Mouse (Mus musculus): ENCODE results near the gene Dicer1. TPM values are rescaled to one million over a fixed set of nuclear protein-coding genes. Genes with fewer than 3 reads are reported as not detected.
A peak's percentile ranks its signal among the peaks of the same experiment; 100 is the strongest.

The Dicer1 gene
- polyA plus RNA-seq, 1 experiment from 2014 or later = 39.1 TPM

DNA sequence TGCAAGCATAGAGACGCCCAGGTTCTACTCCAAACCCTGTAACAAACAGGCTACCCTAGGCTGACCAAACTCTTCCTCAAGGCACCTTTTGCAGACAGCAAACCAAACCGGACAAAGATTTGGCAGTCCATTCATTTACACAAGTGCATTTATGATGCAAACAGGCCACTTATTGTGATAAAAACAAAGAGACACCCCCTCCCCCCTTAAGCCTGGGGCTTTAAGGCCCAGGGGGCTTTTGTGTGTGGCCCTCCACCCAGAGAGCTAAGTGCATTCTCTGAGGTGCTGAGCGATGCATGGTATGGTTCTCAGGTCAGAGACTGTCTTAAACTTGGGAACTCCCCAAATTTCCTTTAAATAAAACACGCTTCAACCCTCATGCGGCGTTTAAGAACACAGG is 12.2 kb upstream of the Dicer1 start:
- WGBS = 39% methylated on average over 6 of the region's 6 CpGs
- no peak overlapping the region; the same call in 1 of the 2 replicates for H3K27ac ChIP-seq
- no peaks in the 10 kb centered on the region for H3K27me3 ChIP-seq (ENCODE audit: insufficient read depth, poor library complexity, severe bottlenecking)
- no peak overlapping the region for H3K4me3 ChIP-seq
- H3K36me3 ChIP-seq = no peaks in the 10 kb centered on the region
- DNase-seq (ENCODE audit: low spot score) = no peak
- H3K4me1 ChIP-seq (replicated peaks) = peaks cover 11% of the 10 kb centered on the region
- no peaks in the 10 kb centered on the region for H3K9me3 ChIP-seq

DNA sequence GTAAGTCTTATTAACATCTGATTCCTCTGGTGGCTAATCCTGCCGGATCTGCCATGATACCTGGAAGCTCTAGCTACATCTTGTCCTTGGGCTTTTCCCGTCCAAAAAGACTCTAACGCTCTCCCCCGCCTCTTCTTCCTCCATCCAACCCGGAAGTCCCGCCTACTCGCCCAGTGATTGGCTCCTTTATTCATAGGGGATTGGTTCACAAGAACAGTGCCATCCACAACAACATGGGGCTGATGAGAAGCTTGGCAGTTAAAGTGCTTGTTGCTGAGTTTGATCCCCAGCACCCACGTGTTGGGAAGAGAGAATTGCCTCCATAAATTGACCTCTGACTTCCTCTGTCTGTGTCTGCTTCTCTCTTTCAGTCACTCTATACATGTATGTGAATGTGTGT is 9.7 kb upstream of the Dicer1 start:
- no peaks in the 10 kb centered on the region for H3K27me3 ChIP-seq (ENCODE audit: insufficient read depth, poor library complexity, severe bottlenecking)
- H3K4me1 ChIP-seq (replicated peaks) = peaks cover 11% of the 10 kb centered on the region
- no peak overlapping the region for H3K4me3 ChIP-seq
- no peak for DNase-seq (ENCODE audit: low spot score)
- no peaks in the 10 kb centered on the region for H3K9me3 ChIP-seq
- no peaks in the 10 kb centered on the region for H3K36me3 ChIP-seq
- 88% methylated on average over 8 of the region's 8 CpGs for WGBS
- no peak overlapping the region for H3K27ac ChIP-seq

DNA sequence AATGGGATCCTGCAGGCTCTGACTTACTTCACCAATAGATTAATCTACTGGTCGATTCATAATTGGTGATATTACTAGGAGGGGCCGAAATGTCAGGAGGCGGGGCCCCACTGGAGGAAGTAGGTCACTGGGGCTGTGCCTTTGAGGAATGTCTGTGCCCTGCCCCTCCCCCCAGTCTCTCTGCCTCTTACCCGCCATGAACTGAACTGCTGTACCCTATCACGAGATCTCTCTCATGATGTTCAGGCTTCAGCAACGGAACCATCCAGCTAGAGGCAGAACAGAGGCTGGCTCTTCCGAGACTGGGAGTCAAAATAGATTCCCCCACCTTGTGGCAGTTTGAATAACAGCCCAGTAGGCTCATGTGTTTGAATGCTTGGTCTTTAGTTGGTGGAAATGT is 6.3 kb upstream of the Dicer1 start:
- WGBS = 87% methylated on average over 7 of the region's 7 CpGs

DNA sequence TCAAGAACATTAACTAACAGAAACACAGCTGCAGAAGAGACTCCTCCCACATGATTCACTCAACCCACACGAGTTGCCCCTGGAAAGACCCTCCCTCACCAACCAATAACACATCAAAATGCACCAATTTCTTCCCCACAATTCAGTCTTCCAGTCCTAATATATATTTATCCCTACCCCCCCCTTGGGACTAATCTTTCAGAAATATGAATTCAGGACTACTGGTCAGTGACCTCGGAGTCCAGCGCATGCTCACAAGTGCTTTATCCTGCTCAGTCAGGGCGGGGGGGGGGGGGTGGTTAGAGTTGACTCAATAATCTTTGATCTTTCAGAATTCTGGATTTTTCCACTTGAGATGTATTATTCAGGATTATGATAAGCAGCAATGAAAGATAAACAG is 1.9 kb upstream of the Dicer1 start:
- no peak for DNase-seq (ENCODE audit: low spot score)
- WGBS = 77% methylated on average over 4 of the region's 4 CpGs
- peaks cover 13% of the 10 kb centered on the region for H3K36me3 ChIP-seq

More for the DNA sequence above, 6.3 kb upstream of the Dicer1 start:
- Histone ChIP-seq H3K9me3 (no peaks in the 10 kb centered on the region), H3K4me3 (no peak overlapping the region), H3K36me3 (no peaks in the 10 kb centered on the region), H3K27ac (no peak overlapping the region), H3K4me1 (replicated peaks) (peaks cover under 1% of the 10 kb centered on the region; the same call in 1 of the 2 replicates), H3K27me3 (ENCODE audit: insufficient read depth, poor library complexity, severe bottlenecking) (no peaks in the 10 kb centered on the region)
- no peak for DNase-seq (ENCODE audit: low spot score)

DNA sequence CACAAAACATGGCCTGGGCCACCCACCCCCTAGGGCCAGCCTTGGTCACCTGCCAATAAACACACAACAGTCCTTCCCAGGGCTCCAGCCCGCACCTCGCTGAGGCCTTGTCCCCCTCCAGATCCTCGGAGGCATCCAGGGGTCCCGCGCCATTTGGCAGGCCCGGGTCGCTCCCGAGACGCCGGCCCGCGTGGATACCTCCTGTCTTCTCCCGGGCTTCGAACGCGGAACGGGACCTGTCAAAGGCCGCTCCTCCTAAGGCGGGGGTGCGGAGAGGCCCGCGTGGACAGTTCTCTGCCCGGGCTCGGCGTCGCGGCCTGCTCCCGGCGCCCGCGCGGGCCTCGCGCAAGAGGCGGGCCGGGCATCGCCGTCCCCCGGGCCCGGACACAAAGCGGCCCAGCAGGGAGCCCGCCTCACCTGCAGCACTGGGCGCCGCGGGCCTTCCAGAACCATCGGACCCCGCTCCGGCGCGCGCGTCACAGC is 380 bp downstream of the Dicer1 start:
- WGBS = 0% methylated on average over 52 of the region's 52 CpGs
- Histone ChIP-seq H3K27ac (peak overlapping the region; percentile 97), H3K4me3 (peak overlapping the region; percentile 90), H3K36me3 (peaks cover 18% of the 10 kb centered on the region), H3K27me3 (ENCODE audit: insufficient read depth, poor library complexity, severe bottlenecking) (no peaks in the 10 kb centered on the region), H3K9me3 (no peaks in the 10 kb centered on the region), H3K4me1 (replicated peaks) (peaks cover 49% of the 10 kb centered on the region)
- peak; percentile 58 for DNase-seq (ENCODE audit: low spot score)

More for the DNA sequence above, 1.9 kb upstream of the Dicer1 start:
- Histone ChIP-seq H3K27ac (no peak overlapping the region), H3K9me3 (no peaks in the 10 kb centered on the region), H3K27me3 (ENCODE audit: insufficient read depth, poor library complexity, severe bottlenecking) (no peaks in the 10 kb centered on the region), H3K4me1 (replicated peaks) (peaks cover 35% of the 10 kb centered on the region), H3K4me3 (no peak overlapping the region)

GRCm38 (mm10) chr12:104748946-104749345 is 2.8 kb downstream of the Dicer1 start:
- Histone ChIP-seq H3K36me3 (peaks cover 25% of the 10 kb centered on the region), H3K4me1 (replicated peaks) (peaks cover 57% of the 10 kb centered on the region), H3K27me3 (ENCODE audit: insufficient read depth, poor library complexity, severe bottlenecking) (no peaks in the 10 kb centered on the region), H3K9me3 (no peaks in the 10 kb centered on the region), H3K27ac (no peak overlapping the region), H3K4me3 (no peak overlapping the region)
- DNase-seq (ENCODE audit: low spot score) = no peak
- 97% methylated on average over 2 of the region's 2 CpGs for WGBS

DNA sequence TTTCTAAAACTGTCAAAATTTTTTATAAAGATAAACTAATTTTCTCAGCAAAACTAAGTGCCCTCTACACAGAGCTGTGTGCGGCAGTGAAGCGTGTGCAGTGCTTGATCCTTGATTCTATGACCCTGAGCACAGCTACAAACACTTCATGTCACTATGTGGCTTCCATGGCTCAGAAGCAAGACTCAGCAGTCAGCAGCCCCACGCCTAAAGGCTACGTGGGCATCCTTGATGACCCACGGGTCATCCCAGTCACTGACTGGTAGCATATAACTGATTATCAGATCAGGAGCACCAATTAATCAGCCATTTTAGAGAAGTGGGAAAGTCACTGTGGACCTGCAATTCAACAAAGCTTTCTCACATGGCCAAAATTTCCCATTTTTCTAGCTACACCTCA is 4.5 kb downstream of the Dicer1 start:
- DNase-seq (ENCODE audit: low spot score) = no peak
- Histone ChIP-seq H3K4me1 (replicated peaks) (peaks cover 62% of the 10 kb centered on the region), H3K9me3 (no peaks in the 10 kb centered on the region), H3K27me3 (ENCODE audit: insufficient read depth, poor library complexity, severe bottlenecking) (no peaks in the 10 kb centered on the region), H3K36me3 (peaks cover 25% of the 10 kb centered on the region), H3K4me3 (no peak overlapping the region), H3K27ac (no peak overlapping the region)
- 90% methylated on average over 5 of the region's 5 CpGs for WGBS

DNA sequence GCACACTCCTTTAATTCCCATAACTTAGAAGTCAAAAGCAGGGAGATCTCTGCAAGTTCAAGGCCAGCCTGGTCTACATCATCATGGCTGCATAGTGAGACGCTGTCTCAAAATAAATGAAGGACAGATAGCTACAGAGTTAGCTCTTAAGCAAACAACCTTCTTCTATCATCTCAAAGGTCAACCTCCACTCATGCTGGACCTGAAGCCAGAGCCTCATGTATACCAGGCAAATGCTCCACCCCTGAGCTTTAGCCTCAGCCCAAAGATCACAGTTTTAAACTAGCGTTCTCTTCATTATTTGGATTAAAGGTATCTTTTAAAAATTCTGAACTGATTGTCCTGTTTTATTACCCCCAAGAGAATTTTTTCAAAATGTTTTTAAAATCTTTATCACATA is 5.2 kb downstream of the Dicer1 start:
- H3K4me3 ChIP-seq = no peak overlapping the region
- 93% methylated on average over 2 of the region's 2 CpGs for WGBS
- peaks cover 67% of the 10 kb centered on the region for H3K4me1 ChIP-seq (replicated peaks)
- no peak for DNase-seq (ENCODE audit: low spot score)
- no peaks in the 10 kb centered on the region for H3K9me3 ChIP-seq
- H3K36me3 ChIP-seq = peaks cover 25% of the 10 kb centered on the region
- no peak overlapping the region for H3K27ac ChIP-seq
- H3K27me3 ChIP-seq (ENCODE audit: insufficient read depth, poor library complexity, severe bottlenecking) = no peaks in the 10 kb centered on the region

DNA sequence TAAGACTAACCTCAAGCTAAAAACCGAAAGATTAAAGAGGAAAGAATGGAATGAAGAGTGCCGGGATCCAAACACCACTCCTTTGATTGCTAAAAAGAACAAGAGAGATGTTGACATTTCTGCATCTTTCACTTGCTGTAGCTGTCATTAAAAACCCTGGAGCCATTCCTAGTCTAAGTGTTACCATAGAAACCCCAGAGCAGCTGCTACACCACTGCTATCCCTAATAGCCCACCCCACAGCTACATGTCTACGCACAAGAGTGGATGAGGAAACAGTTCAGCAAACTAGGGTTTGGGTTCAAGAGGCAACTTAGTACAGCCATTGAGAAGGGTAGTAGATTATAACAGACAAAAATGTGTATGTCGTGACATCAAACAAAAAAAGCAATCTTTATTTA is 8.1 kb downstream of the Dicer1 start:
- 76% methylated on average over 4 of the region's 4 CpGs for WGBS

GRCm38 (mm10) chr12:104742247-104742646 is 9.5 kb downstream of the Dicer1 start:
- no peak for DNase-seq (ENCODE audit: low spot score)
- Histone ChIP-seq H3K27ac (no peak overlapping the region), H3K4me1 (replicated peaks) (peaks cover 66% of the 10 kb centered on the region), H3K9me3 (no peaks in the 10 kb centered on the region), H3K36me3 (peaks cover 18% of the 10 kb centered on the region), H3K27me3 (ENCODE audit: insufficient read depth, poor library complexity, severe bottlenecking) (no peaks in the 10 kb centered on the region), H3K4me3 (no peak overlapping the region)
- WGBS = 83% methylated on average over 6 of the region's 6 CpGs

More for the DNA sequence above, 8.1 kb downstream of the Dicer1 start:
- no peak overlapping the region for H3K4me3 ChIP-seq
- H3K9me3 ChIP-seq = no peaks in the 10 kb centered on the region
- H3K36me3 ChIP-seq = peaks cover 12% of the 10 kb centered on the region; the same call in 1 of the 2 replicates
- H3K27ac ChIP-seq = no peak overlapping the region
- H3K4me1 ChIP-seq (replicated peaks) = peaks cover 66% of the 10 kb centered on the region
- no peaks in the 10 kb centered on the region for H3K27me3 ChIP-seq (ENCODE audit: insufficient read depth, poor library complexity, severe bottlenecking)
- DNase-seq (ENCODE audit: low spot score) = no peak

GRCm38 (mm10) chr12:104740841-104741787 is 10.6 kb downstream of the Dicer1 start:
- Histone ChIP-seq H3K4me3 (no peak overlapping the region), H3K36me3 (peaks cover 14% of the 10 kb centered on the region), H3K4me1 (replicated peaks) (peaks cover 76% of the 10 kb centered on the region), H3K27me3 (ENCODE audit: insufficient read depth, poor library complexity, severe bottlenecking) (no peaks in the 10 kb centered on the region), H3K9me3 (no peaks in the 10 kb centered on the region), H3K27ac (no peak overlapping the region)
- no peak for DNase-seq (ENCODE audit: low spot score)
- WGBS = 82% methylated on average over 12 of the region's 12 CpGs

GRCm38 (mm10) chr12:104738931-104739330 is 12.8 kb downstream of the Dicer1 start:
- Histone ChIP-seq H3K27ac (no peak overlapping the region; the same call in 1 of the 2 replicates), H3K4me3 (no peak overlapping the region), H3K36me3 (peaks cover 17% of the 10 kb centered on the region), H3K9me3 (no peaks in the 10 kb centered on the region), H3K4me1 (replicated peaks) (peaks cover 89% of the 10 kb centered on the region), H3K27me3 (ENCODE audit: insufficient read depth, poor library complexity, severe bottlenecking) (0 out of 2 replicates have a peak, but pooled peaks cover 6% of the 10 kb centered on the region)
- 76% methylated on average over 3 of the region's 3 CpGs for WGBS
- DNase-seq (ENCODE audit: low spot score) = no peak

GRCm38 (mm10) chr12:104738446-104738845 is 13.3 kb downstream of the Dicer1 start:
- H3K9me3 ChIP-seq = no peaks in the 10 kb centered on the region
- H3K36me3 ChIP-seq = peaks cover 17% of the 10 kb centered on the region
- H3K27ac ChIP-seq = no peak overlapping the region
- 0 out of 2 replicates have a peak, but pooled peaks cover 6% of the 10 kb centered on the region for H3K27me3 ChIP-seq (ENCODE audit: insufficient read depth, poor library complexity, severe bottlenecking)
- peaks cover 89% of the 10 kb centered on the region for H3K4me1 ChIP-seq (replicated peaks)
- no peak for DNase-seq (ENCODE audit: low spot score)
- H3K4me3 ChIP-seq = no peak overlapping the region
- 72% methylated on average over 9 of the region's 9 CpGs for WGBS
